Mouse (Mus musculus): ENCODE results near the gene Ina. TPM values are rescaled to one million over a fixed set of nuclear protein-coding genes. Genes with fewer than 3 reads are reported as not detected.
A peak's percentile ranks its signal among the peaks of the same experiment; 100 is the strongest.

The Ina gene
- total RNA-seq, 2 experiments from 2014 or later = 208 to 211 TPM

- intact Hi-C loops (cut with DNase I) = no loop called here
These were observed 31.8 kb downstream of the Ina start for GRCm38 (mm10) chr19:47046343-47046742.

GRCm38 (mm10) chr19:47047236-47047833 lies 32.8 kb downstream of the Ina start:
- no peak for DNase-seq (ENCODE audit: low spot score in 2 of 2)
- intact Hi-C loops (cut with DNase I) = no loop called here

More at GRCm38 (mm10) chr19:47046343-47046742, 31.8 kb downstream of the Ina start:
- no peak for DNase-seq (ENCODE audit: low spot score in 2 of 2)

GRCm38 (mm10) chr19:47049061-47049460 lies 34.6 kb downstream of the Ina start:
- no peak for DNase-seq (ENCODE audit: low spot score in 2 of 2)
- intact Hi-C loops (cut with DNase I) = no loop called here

- intact Hi-C loops (cut with DNase I) = loop anchor here (1.0 kb wide), 1 partner anchor 35 kb away; the partner anchor contains the start of gene Nt5c2
- DNase-seq (ENCODE audit: low spot score in 2 of 2) = no peak
These were observed 35.3 kb downstream of the Ina start for GRCm38 (mm10) chr19:47049840-47050239.

DNA sequence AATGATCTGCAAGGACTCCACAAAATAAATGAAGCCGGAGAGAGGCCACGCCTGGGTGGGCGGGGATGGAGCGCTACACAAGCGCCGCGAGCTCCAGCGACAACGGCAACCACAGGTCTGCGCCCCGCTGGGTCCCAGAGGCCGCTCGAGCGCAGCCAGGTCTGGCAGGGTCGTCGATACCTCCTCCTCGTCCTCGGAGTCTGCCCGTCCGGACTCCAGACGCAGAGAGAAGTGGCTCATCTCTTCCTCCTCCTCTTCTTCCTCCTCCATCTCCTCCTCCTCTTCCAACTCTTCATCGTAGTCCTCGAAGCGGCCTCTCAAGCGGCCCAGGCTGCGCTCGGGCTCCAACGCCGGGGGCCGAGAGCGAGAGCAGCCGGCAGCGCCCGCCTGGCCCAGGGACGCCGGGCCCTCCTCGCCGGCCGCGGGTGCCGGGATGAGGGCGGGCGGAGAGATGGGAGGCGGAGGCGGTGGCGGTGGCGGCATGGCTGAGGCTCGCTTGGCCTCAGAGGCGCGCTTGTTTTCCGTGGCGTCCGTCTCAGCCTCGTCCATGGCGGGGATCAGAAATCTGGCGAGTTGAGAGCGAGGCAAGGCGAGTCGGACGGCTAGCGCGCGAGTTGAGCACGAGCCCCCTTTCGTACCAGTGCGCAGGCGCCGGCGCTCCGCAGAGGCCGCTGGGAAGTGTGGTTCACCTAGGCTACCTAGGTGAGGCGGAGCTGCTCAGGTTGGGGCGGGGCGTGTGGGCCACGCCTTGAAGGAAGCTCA lies 36.0 kb downstream of the Ina start, which contains the start of gene Pcgf6:
Gene Pcgf6 (minus strand): TSS at position 636 of the 762 bp plus-strand sequence.
- intact Hi-C loops (cut with DNase I) = loop anchor here (1.0 kb wide), 1 partner anchor 35 kb away; the partner anchor contains the start of gene Nt5c2
- peak; percentile 85 to 89 for DNase-seq (ENCODE audit: low spot score in 2 of 2)

DNA sequence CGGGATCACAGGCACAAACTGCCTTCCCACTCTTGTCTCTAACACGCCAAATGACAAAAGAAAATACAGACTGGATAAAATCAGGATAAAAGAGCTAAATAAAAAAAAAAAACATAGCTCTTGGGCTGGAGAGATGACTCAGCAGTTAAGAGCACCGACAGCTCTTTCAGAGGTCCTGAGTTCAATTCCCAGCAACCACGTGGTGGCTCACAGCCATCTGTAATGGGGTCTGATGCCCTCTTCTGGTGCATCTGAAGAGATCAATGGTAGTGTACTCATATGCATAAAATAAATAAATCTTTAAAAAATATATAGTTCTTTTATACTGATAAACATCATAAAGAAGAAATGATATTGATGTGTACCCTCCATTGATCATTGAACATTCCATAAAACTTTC lies 38.4 kb downstream of the Ina start:
- no peak for DNase-seq (ENCODE audit: low spot score in 2 of 2)
- intact Hi-C loops (cut with DNase I) = no loop called here

GRCm38 (mm10) chr19:47053471-47053870 lies 39.0 kb downstream of the Ina start:
- intact Hi-C loops (cut with DNase I) = no loop called here
- no peak for DNase-seq (ENCODE audit: low spot score in 2 of 2)

DNA sequence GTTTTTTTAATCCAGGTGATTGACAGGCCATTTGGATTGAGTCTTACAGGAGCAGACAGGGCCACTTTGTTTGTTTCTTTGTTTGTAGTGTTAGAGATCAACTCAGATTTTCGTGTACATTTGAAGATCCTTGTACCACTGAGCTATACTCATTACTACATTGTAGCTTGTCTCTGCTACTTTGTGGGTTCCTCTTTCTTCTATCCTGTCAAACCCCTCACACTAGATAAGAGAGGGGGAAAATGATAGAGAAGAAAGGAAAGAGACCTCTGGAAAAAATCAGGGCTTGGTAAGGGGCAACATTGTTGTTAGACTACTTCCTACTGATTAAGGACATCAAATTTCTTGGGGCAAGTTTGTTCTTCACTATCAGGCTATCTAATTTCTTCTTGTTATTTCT lies 43.2 kb downstream of the Ina start:
- intact Hi-C loops (cut with DNase I) = no loop called here
- DNase-seq (ENCODE audit: low spot score in 2 of 2) = no peak

- intact Hi-C loops (cut with DNase I) = loop anchor here (5.0 kb wide), 1 partner anchor 101 kb away; no protein-coding TSS in a partner anchor
- no peak for DNase-seq (ENCODE audit: low spot score in 2 of 2)
These were observed 51.4 kb downstream of the Ina start for GRCm38 (mm10) chr19:47065860-47066259.

GRCm38 (mm10) chr19:47067096-47067882 lies 52.8 kb downstream of the Ina start, which contains the start of gene Taf5:
Gene Taf5 (plus strand): TSS chr19:47067746.
- intact Hi-C loops (cut with DNase I) = loop anchor here (1.0 to 5.0 kb wide), 2 partner anchors 23 to 100 kb away; partner anchors contain the start of genes Pdcd11 and Usmg5
- DNase-seq (ENCODE audit: low spot score in 2 of 2) = peak; percentile 95 to 98

GRCm38 (mm10) chr19:47067924-47068611 lies 53.6 kb downstream of the Ina start:
- intact Hi-C loops (cut with DNase I) = loop anchor here (1.0 to 5.0 kb wide), 2 partner anchors 22 to 99 kb away; partner anchors contain the start of genes Pdcd11 and Usmg5
- peak; percentile 81 to 92 for DNase-seq (ENCODE audit: low spot score in 2 of 2)

Other genes with a start within 250 kb of the Ina start
- gene Nt5c2, start 455 bp downstream of the Ina start, total RNA-seq (2021) = 10 to 100 TPM; 73.0 to 74.4 TPM
- 10 to 100 TPM; 16.2 to 17.8 TPM for gene Pcgf6, start 36.2 kb downstream of the Ina start, total RNA-seq (2021)
- gene Taf5, start 53.0 kb downstream of the Ina start, total RNA-seq (2021) = 1 to 10 TPM; 6.6 to 6.7 TPM
- 100 to 1,000 TPM; 749 to 817 TPM for gene Usmg5, start 75.9 kb downstream of the Ina start, total RNA-seq (2021)
- gene Pdcd11, start 76.1 kb downstream of the Ina start, total RNA-seq (2021) = 10 to 100 TPM; 14.6 to 14.7 TPM
- gene Calhm2, start 123.6 kb downstream of the Ina start, total RNA-seq (2021) = 1 to 10 TPM; 5.3 to 8.4 TPM
- not detected for gene Calhm1, start 129.6 kb downstream of the Ina start, total RNA-seq (2021)
- gene Calhm3, start 143.1 kb downstream of the Ina start, total RNA-seq (2021) = not detected
- gene Neurl1a, start 164.1 kb downstream of the Ina start, total RNA-seq (2021) = 100 to 1,000 TPM; 188 to 191 TPM

Measured in left cerebral cortex, postnatal 25 days (tissue).